7 mouse cellular contexts compared by ENCODE assay signal in the genomic region with DNA sequence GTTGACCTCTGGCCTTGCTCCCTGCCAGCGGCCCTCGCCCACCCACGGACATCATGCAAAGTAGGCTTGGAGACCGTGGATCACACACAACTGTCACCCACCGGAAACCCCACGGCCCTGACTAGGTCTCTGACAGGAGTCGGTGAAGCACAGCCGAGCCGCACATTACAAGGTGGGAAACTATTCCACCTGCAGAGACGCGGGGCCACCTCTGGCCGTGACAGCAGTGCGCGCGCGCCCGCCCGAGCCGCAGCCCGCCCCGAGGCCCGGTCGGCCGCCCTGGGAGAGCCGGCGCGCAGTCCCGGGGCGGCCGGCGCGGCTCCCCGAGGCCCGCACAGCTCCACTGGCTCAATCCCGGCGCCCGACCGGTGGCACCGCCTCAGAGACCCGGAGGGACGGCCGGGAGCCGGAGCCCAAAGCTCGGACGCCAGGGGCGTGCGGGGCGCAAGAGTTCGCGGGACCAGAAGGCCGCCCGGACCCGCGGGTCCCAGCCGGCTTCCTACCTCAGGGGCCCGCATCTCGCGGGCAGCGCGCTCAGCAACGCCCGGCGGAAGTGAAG. TPM values are rescaled to one million over a fixed set of nuclear protein-coding genes. Genes with fewer than 3 reads are reported as not detected.
DNase-seq lines count a peak whose midpoint lies in the region; ATAC-seq and TF ChIP-seq lines count a peak whose summit lies in the region.
"Not testable (repeated sequence)": the region's sequence is repeated elsewhere in the genome, so short reads cannot be mapped to it uniquely, and the experiment has no call there.

No protein-coding gene starts in this region.

- not testable (repeated sequence) for TF ChIP-seq CTCF in kidney, adult 2 months (conservative IDR thresholded peaks at IDR 0.05; ENCODE audit: insufficient read depth, insufficient read length, low read depth, low read length); liver, adult 2 months (IDR thresholded peaks at IDR 0.05; ENCODE audit: low read depth, low read length)

- H3K4me3 ChIP-seq in heart, embryonic 10.5 days = peak overlapping the region; percentile 77
- H3K4me3 ChIP-seq in kidney, adult 2 months (ENCODE audit: insufficient read depth, low read depth, low read length) = peak overlapping the region; percentile 86
- peak overlapping the region; percentile 84 for H3K4me3 ChIP-seq in liver, adult 2 months (ENCODE audit: insufficient read depth, low read depth, low read length)
- H3K4me3 ChIP-seq in midbrain, embryonic 12.5 days = peak overlapping the region; percentile 68

- H3K4me1 ChIP-seq in heart, embryonic 10.5 days = peaks cover 12% of the 10 kb centered on the region; the same call in 1 of the 2 replicates
- peaks cover 25% of the 10 kb centered on the region for H3K4me1 ChIP-seq in kidney, adult 2 months (ENCODE audit: control insufficient read depth, insufficient read depth, low read length)
- H3K4me1 ChIP-seq in liver, adult 2 months (ENCODE audit: control insufficient read depth, insufficient read depth, low read length) = not testable (repeated sequence)
- peaks cover 13% of the 10 kb centered on the region for H3K4me1 ChIP-seq in midbrain, embryonic 12.5 days

- H3K27me3 ChIP-seq in heart, embryonic 10.5 days (ENCODE audit: insufficient read depth, poor library complexity, severe bottlenecking); kidney, adult 2 months (replicated peaks; ENCODE audit: control insufficient read depth, insufficient read depth, low read length); liver, adult 2 months (ENCODE audit: control insufficient read depth, insufficient read depth, low read length); midbrain, embryonic 12.5 days: not testable (repeated sequence)

- WGBS in heart, embryonic 10.5 days = under 1% methylated on average over 52 of the region's 63 CpGs
- 1% methylated on average over 63 of the region's 63 CpGs for WGBS in kidney, adult 2 months
- WGBS in liver, adult 2 months = under 1% methylated on average over 59 of the region's 63 CpGs
- 1% methylated on average over 54 of the region's 63 CpGs for WGBS in midbrain, embryonic 12.5 days

- ATAC-seq in midbrain, embryonic 12.5 days (ENCODE audit: low FRiP score, low read depth) = not testable (repeated sequence)

- peak; percentile 49 for DNase-seq in T-cell, adult 2 months (ENCODE audit: low spot score)
- DNase-seq in embryo, embryonic 9.5 days (ENCODE audit: extremely low spot score) = peak; percentile 15
- DNase-seq in heart, embryonic 10.5 days (ENCODE audit: low spot score) = peak; percentile 79
- DNase-seq in kidney, adult 2 months = peak; percentile 38
- not testable (repeated sequence) for DNase-seq in liver, adult 2 months (ENCODE audit: extremely low read depth, low read depth, low spot score)
- peak; percentile 14 for DNase-seq in right cerebral cortex, postnatal 25 days

- H3K27ac ChIP-seq in heart, embryonic 10.5 days = peak overlapping the region; percentile 81
- peak overlapping the region; percentile 48; the same call in 1 of the 2 replicates for H3K27ac ChIP-seq in kidney, adult 2 months (ENCODE audit: insufficient read depth, low read depth, low read length)
- H3K27ac ChIP-seq in liver, adult 2 months (replicated peaks; ENCODE audit: insufficient read depth, low read depth, low read length) = peak overlapping the region; percentile 44
- 0 out of 2 replicates have a peak overlapping the region, but pooled peaks have one; percentile 30 for H3K27ac ChIP-seq in midbrain, embryonic 12.5 days (replicated peaks)

- H3K9me3 ChIP-seq in heart, embryonic 10.5 days; midbrain, embryonic 12.5 days: not testable (repeated sequence)

- H3K79me2 ChIP-seq in liver, adult 2 months (ENCODE audit: control insufficient read depth, insufficient read depth, low read length) = peaks cover 19% of the 10 kb centered on the region; the same call in 1 of the 2 replicates

- peak overlapping the region; percentile 87 for H3K4me2 ChIP-seq in midbrain, embryonic 12.5 days (replicated peaks)

- H3K9ac ChIP-seq in liver, adult 2 months (ENCODE audit: low read depth, low read length) = peak overlapping the region; percentile 80
- peak overlapping the region; percentile 67 for H3K9ac ChIP-seq in midbrain, embryonic 12.5 days (replicated peaks)

- TF ChIP-seq POLR2A in kidney, adult 2 months (IDR thresholded peaks at IDR 0.05; ENCODE audit: low read depth, low read length); liver, adult 2 months (IDR thresholded peaks at IDR 0.05; ENCODE audit: extremely low read depth, insufficient read depth, low read length): not testable (repeated sequence)

- not testable (repeated sequence) for H3K36me3 ChIP-seq in heart, embryonic 10.5 days; kidney, adult 2 months (ENCODE audit: control insufficient read depth, insufficient read depth, low read length); liver, adult 2 months (ENCODE audit: control insufficient read depth, insufficient read depth, low read length); midbrain, embryonic 12.5 days

RNA-seq across cellular contexts. Expression of gene Pdpr, which starts 50.5 kb away (rescaled TPM):
- polyA plus RNA-seq in heart, embryonic 10.5 days (2016; fragmentation: Nextera tagmentation; extraction: Ambion mirVana) = 8.1 and 15.5 TPM in 2 replicates
- polyA plus RNA-seq in kidney, adult 2 months (2012; rRNA removed) = 21.5 and 26.1 TPM in 2 replicates
- 18.3 and 18.4 TPM in 2 replicates for total RNA-seq in liver, adult 2 months (2014; rRNA removed)
- polyA plus RNA-seq in liver, adult 2 months (2012; rRNA removed) = 7.7 and 9.6 TPM in 2 replicates
- polyA plus RNA-seq in midbrain, embryonic 12.5 days (2016; fragmentation: Nextera tagmentation; extraction: Ambion mirVana) = 14.7 TPM in 2 replicates

RNA-seq across cellular contexts. Expression of gene Clec18a, which starts 52.8 kb away (rescaled TPM):
- not detected in 2 replicates for polyA plus RNA-seq in heart, embryonic 10.5 days (2016; fragmentation: Nextera tagmentation; extraction: Ambion mirVana)
- polyA plus RNA-seq in kidney, adult 2 months (2012; rRNA removed) = 0.88 and 1.5 TPM in 2 replicates
- total RNA-seq in liver, adult 2 months (2014; rRNA removed) = not detected in 2 replicates
- polyA plus RNA-seq in liver, adult 2 months (2012; rRNA removed) = not detected in 2 replicates
- polyA plus RNA-seq in midbrain, embryonic 12.5 days (2016; fragmentation: Nextera tagmentation; extraction: Ambion mirVana) = 0.56 and 0.63 TPM in 2 replicates

Comparison
In these comparisons a context has a peak if more than half of its experiments do, and no peak if none do; other contexts are left out.
1. H3K27ac ChIP-seq: peak in every context shown above with its lines; median percentile 81 in heart, embryonic 10.5 days; 48 in kidney, adult 2 months; 44 in liver, adult 2 months; 30 in midbrain, embryonic 12.5 days.